Mouse (Mus musculus) Patski (cell line): ENCODE measurements around the gene Lpcat2b. TPM values are rescaled to one million over a fixed set of nuclear protein-coding genes. Genes with fewer than 3 reads are reported as not detected.
"Not testable (repeated sequence)": the region's sequence is repeated elsewhere in the genome, so short reads cannot be mapped to it uniquely, and the experiment has no call there.

Experiments used
- ATAC-seq: fragments of 100-300 bp; one replicate; pipeline ENCODE4 v1.8.0; 2021
- CTCF ChIA-PET: fragments of 350-600 bp; sonication (Branson Sonifier 250); formaldehyde crosslinking; loops from one replicate; lab custom pipeline; 2022; ENCODE audit warnings: inconsistent platforms; lab: Charles Lee
- POLR2A ChIA-PET: fragments of 350-600 bp; sonication (Branson Sonifier 250); formaldehyde crosslinking; loops from one replicate; lab custom pipeline; 2022; ENCODE audit warnings: antibody characterized with exemption, inconsistent platforms; lab: Charles Lee
- DNase-seq: peaks from one replicate; pipeline ENCODE4 v3.0.0-alpha.2; 2011; ENCODE audit warnings: low read depth, low spot score
- H3K27me3 ChIP-seq: fragments of 371-371 bp; one replicate; pipeline ENCODE4 v1.5.1; 2021
- CTCF ChIP-seq: fragments of 100-300 bp; IDR thresholded peaks from one replicate; pipeline ENCODE4 v1.5.1; 2021
- in situ Hi-C: fragments of 300-500 bp; cut with MboI; formaldehyde crosslinking; loops from 3 replicates; pipeline ENCODE4 v1.11.1; 2018; ENCODE audit warnings: low pct_unique_long_range_greater_than_20kb, mixed read lengths
- polyA plus RNA-seq: library from polyadenylated mRNA; unstranded; gene quantifications from one replicate; pipeline ENCODE4 v1.2.3, GENCODE M21; 2021

Lpcat2b gene
- not detected for polyA plus RNA-seq

- peaks cover 37% of the 10 kb centered on the region for H3K27me3 ChIP-seq
- in situ Hi-C loops = no loop called here
- no peak for TF ChIP-seq CTCF
- ChIA-PET CTCF (no interaction called here), POLR2A (no interaction called here)
- DNase-seq (no peak), ATAC-seq (no peak)
Measured at GRCm38 (mm10) chr5:107431249-107431648, at the start of gene Lpcat2b. Lpcat2b (plus strand) TSS chr5:107431549.

- ATAC-seq, POLR2A ChIA-PET, in situ Hi-C loops: not testable (repeated sequence)
Measured at GRCm38 (mm10) chr5:107386448-107386847, 44.9 kb upstream of the Lpcat2b start.

DNA sequence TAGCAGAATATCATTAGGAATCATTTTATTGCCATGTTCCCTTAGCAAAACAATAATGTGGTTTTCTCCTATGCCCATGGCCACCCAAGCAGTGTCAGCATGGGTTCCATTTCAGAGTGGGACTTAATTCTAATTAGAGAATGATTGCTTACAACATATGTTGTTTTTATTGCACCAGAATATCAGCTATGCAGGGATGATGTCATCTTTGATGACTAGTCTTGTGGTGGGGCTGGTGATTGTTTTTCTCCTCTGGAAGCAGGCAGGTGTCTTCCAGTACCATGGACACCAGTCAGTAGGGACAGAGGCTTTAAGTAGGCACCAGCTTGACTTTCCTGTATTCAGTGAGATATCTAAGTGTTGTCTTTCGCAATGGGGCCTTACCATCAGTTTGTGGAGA, 43.6 kb upstream of the Lpcat2b start:
- peak; percentile 53 for DNase-seq
- CTCF ChIA-PET = interaction anchor here (0.7 to 1.4 kb wide), 2 partner anchors 9 to 15 kb away, joined by 3 read pairs; partner anchors contain the start of gene Ephx4
- POLR2A ChIA-PET = no interaction called here
- in situ Hi-C loops = no loop called here
- no peak for TF ChIP-seq CTCF
- H3K27me3 ChIP-seq = peaks cover 3% of the 10 kb centered on the region
- peak; percentile 89 for ATAC-seq

More at GRCm38 (mm10) chr5:107386448-107386847, 44.9 kb upstream of the Lpcat2b start:
- DNase-seq, H3K27me3 ChIP-seq, CTCF ChIA-PET: not testable (repeated sequence)

DNA sequence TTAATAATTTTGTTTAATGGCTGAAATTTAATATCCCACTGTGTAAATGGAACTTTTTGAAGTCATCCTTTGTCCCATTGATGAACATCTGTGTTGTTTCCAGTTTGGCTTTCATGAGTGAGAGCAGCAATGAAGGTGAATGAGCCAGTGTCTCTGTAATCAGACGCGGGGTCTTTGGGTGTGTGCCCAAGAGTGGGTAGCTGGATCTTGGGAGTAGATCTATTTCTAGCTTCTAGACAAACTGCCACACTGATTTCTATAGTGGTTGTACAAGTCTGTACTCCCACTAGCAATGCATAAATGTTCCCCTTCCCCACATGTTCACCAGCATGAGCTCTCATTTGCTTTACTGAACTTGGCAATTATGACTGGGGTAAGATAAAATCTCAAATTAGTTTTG, 42.0 kb upstream of the Lpcat2b start:
- peaks cover 9% of the 10 kb centered on the region for H3K27me3 ChIP-seq
- ChIA-PET POLR2A (no interaction called here), CTCF (no interaction called here)
- in situ Hi-C loops = no loop called here
- ATAC-seq (no peak), DNase-seq (no peak)
- TF ChIP-seq CTCF = no peak

DNA sequence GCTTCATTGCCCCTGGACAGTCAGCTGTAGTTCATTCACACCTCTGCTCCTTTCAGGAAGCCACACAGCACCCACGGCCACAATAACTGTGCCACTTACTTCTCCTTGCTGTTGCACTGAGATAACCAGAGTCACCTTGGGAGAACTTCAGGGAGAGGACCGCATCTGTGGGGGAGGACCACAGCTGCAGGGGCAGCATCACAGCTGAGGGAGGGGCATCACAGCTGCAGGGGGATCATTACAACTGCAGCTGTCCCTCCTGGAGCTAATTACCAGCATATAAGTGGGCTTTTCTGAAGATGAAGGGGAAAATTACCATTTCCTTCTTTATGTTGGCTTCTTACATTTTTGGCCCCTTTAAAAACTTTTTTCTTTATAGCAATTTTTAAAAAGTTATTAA, 36.9 kb upstream of the Lpcat2b start:
- CTCF ChIA-PET = interaction anchor here (1.0 kb wide), 1 partner anchor 10 kb away, joined by 4 read pairs; no protein-coding TSS in a partner anchor
- in situ Hi-C loops = no loop called here
- ATAC-seq = no peak
- peaks cover 19% of the 10 kb centered on the region for H3K27me3 ChIP-seq
- DNase-seq = no peak
- POLR2A ChIA-PET = no interaction called here
- no peak for TF ChIP-seq CTCF

DNA sequence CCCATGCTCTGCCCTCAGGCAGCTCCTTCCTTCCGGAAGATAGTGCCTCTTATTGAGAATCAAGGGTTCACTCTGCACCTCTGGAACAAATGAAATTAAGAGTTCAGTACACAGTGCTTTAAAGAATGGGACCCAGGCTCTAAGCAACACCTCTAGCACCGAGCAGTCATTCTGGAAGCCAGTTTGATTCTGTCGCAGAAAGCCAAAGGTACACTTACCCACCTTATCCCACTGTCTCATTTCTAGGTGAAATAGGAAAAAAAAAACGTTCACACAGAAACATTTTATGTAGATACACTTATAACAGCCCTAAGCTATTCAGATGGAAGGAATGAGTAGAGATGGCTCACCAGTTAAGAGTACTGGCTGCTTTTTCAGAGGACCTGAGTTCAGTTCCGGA, 28.9 kb upstream of the Lpcat2b start, which contains the start of gene Ephx4:
TSS of gene Ephx4 (plus strand) at position 301 of the 400 bp plus-strand sequence.
- CTCF ChIA-PET = interaction anchor here (0.6 to 0.7 kb wide), 2 partner anchors 12 to 14 kb away, joined by 3 read pairs; no protein-coding TSS in a partner anchor
- in situ Hi-C loops = no loop called here
- ATAC-seq (no peak), DNase-seq (no peak)
- TF ChIP-seq CTCF = no peak
- POLR2A ChIA-PET = interaction anchor here (0.6 kb wide), 1 partner anchor 994 kb away, joined by 5 read pairs; no protein-coding TSS in a partner anchor
- H3K27me3 ChIP-seq = peaks cover 52% of the 10 kb centered on the region

DNA sequence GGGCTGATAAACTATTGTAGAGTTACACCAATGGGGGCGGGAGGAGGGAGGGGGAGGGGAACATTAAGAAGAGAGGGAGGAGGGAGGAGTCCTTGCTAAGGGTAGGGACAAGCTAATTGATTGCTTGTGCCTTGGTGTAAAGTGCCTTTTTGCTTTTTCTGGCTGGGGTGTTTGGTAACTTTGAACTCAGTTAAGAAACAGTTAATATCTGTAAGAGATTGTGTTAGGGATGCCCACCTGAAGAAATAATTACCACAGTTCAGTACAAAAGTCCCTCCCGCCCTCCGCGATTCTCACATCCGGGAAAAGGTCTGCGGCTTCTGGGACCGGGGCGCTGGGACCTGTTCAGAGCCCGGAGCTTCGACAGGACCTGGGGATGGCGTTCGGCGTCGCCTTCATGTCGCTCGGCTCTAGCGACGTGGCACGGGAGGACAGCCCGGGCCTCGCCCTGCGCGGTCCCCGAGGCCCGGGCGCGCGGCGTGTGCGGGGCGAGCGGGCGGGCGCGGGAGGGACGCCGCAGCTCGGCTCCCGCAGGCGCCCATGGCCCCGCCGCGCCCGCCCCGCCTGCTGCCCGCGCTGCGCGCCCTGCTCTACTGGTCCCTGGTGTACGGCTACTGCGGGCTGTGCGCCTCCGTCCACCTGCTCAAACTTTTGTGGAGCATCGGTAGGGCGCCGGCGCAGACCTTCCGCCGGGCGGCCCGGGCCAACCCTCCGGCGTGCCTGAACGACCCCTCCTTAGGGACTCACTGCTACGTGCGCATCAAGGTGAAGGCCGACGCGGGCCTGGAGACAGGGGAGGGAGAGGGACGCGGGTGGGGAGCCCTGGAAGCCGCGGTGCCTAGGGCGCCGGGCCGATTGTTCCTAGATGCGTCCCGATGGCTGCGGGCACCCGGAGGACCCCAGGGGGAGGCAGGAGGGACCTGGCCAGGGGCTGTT, 28.1 kb upstream of the Lpcat2b start:
- TF ChIP-seq CTCF = no peak
- ChIA-PET CTCF (interaction anchor here (0.7 to 1.1 kb wide), 2 partner anchors 9 to 15 kb away, joined by 3 to 4 read pairs; no protein-coding TSS in a partner anchor), POLR2A (no interaction called here)
- in situ Hi-C loops = no loop called here
- ATAC-seq = peak; percentile 65
- no peak for DNase-seq
- H3K27me3 ChIP-seq = peaks cover 47% of the 10 kb centered on the region

GRCm38 (mm10) chr5:107403947-107404684, 27.2 kb upstream of the Lpcat2b start:
- CTCF ChIA-PET = interaction anchor here (0.8 to 1.1 kb wide), 2 partner anchors 9 to 10 kb away, joined by 3 to 4 read pairs; no protein-coding TSS in a partner anchor
- in situ Hi-C loops = no loop called here
- no peak for ATAC-seq
- no peak for DNase-seq
- POLR2A ChIA-PET = no interaction called here
- no peak for TF ChIP-seq CTCF
- peaks cover 50% of the 10 kb centered on the region for H3K27me3 ChIP-seq

DNA sequence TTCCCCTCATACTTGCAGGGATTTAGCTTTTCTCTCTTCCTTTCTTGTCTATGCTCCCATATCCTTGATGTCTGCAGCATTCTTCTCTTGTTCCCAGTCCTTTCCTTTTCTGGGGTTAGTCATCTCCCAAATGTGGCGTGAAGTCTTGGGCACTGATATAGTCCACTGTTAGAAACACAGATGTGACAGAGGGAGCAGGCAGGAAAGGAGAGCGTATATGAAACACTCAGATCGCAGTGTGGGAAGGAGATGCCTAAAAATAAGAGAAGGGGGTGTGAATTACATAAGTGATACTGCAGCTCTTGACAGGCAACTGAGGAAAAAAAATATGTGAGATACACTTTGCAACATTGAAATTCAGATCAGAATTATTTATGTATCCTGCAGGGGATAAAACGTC, 26.0 kb upstream of the Lpcat2b start:
- ATAC-seq = no peak
- H3K27me3 ChIP-seq = peaks cover 52% of the 10 kb centered on the region
- ChIA-PET CTCF (interaction anchor here (0.8 kb wide), 1 partner anchor 24 kb away, joined by 3 read pairs; no protein-coding TSS in a partner anchor), POLR2A (interaction anchor here (0.5 kb wide), 1 partner anchor 15 kb away, joined by 4 read pairs; no protein-coding TSS in a partner anchor)
- no peak for DNase-seq
- in situ Hi-C loops = no loop called here
- TF ChIP-seq CTCF = no peak

DNA sequence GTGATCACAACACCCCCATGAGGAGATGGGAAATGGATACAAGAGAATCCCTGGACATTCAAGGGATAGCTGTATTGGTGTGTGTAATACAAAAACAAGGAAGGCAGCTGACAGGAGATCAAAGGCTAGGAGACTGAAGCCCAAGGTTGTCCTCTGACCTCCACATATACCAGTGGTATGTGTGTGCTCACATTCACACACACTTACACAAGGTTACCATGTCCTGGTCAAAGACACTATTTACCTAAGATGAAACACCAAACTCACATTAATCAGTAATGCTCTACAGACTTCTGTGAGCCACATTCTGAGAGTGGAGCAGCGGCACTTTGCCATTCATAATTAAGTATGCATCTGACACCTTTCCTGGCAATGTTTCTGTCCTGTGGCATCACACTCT, 21.0 kb upstream of the Lpcat2b start:
- no peak for TF ChIP-seq CTCF
- in situ Hi-C loops = no loop called here
- ChIA-PET POLR2A (no interaction called here), CTCF (interaction anchor here (1.3 kb wide), 1 partner anchor 14 kb away, joined by 3 read pairs; no protein-coding TSS in a partner anchor)
- peaks cover 54% of the 10 kb centered on the region for H3K27me3 ChIP-seq
- ATAC-seq (no peak), DNase-seq (no peak)
